Mouse (Mus musculus): Measurements from ENCODE around the gene Rab11b.
A peak's percentile ranks its signal among the peaks of the same experiment; 100 is the strongest.

Gene Rab11b

DNA sequence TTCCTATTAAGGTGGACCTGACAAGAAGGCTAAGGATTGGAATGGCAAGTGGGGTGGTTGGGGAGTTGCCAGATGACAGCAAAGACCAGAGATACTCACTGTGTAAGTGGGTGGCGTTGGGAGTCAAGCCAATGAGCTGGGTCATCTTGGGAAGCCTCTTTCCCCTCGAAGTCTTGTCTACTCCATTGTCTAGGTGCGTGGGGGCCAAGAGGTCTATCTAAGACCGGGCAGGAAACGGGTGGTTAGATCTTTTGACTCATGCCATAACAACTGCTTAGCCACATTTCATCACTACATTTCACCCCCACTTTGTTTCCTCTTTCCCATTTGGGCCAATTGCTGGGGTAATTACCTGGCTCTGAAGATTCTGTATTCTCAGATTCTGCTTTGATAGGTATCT, 20.1 kb upstream of the Rab11b start:
- DNase-seq (ENCODE audit: low read depth, low spot score), result peak; percentile 37
- Histone ChIP-seq H3K36me3 (ENCODE audit: control insufficient read depth, insufficient read depth, low read length, poor library complexity, severe bottlenecking) (no peaks in the 10 kb centered on the region), H3K27me3 (ENCODE audit: control insufficient read depth, insufficient read depth, low read length, poor library complexity, severe bottlenecking) (no peaks in the 10 kb centered on the region)

DNA sequence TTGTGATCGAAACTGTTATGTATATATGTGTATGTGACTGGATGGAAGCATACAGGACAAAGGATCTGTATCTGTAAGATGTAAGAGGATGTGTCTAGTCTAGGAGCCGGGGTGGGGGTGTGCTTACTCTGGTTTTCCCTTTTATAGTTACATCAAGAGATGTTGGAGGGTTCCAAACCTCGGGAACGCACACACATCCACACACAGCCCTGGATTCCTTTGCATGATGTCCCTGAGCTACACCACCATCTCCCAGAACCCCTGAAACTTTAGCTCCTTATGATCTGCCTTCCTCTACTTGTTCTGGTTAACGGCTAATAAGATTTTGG, 19.6 kb upstream of the Rab11b start:
- DNase-seq (ENCODE audit: low read depth, low spot score), result no peak
- Histone ChIP-seq H3K27me3 (ENCODE audit: control insufficient read depth, insufficient read depth, low read length, poor library complexity, severe bottlenecking) (no peaks in the 10 kb centered on the region), H3K36me3 (ENCODE audit: control insufficient read depth, insufficient read depth, low read length, poor library complexity, severe bottlenecking) (no peaks in the 10 kb centered on the region)

DNA sequence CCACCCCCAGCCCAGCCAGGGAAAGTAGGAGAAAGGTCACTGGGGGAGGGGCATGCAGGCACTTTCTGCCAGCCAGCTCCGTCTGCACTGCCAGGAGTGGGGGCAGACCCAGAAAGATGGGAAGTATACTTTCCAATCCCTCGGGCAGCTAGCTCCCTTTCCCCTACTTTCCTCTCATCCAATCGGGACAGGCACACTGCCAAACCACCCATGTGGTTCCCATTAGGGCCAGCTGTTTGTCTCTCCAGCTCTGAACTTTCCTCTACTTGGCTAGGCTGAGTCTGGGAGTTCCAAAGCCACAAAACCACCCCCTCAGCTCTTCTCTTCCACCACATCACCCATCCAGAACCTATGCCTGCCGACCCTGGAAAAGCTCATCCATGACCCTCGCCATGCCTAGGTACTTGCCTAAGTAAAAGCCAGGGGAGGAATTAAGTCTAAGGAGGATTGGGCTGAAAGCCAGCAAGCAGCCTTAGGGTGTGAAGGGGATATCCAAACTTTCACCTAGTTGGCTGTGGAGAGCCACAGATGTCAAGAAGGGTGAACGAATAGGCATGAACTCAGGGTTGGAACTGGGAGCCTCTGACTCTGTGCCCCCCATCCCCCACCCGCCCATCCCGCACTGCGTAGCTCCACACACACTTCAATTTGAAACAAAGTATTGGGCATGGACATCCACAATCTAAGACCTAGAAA, 19.1 kb upstream of the Rab11b start:
- H3K27me3 ChIP-seq (ENCODE audit: control insufficient read depth, insufficient read depth, low read length, poor library complexity, severe bottlenecking), result no peaks in the 10 kb centered on the region
- no peak for DNase-seq (ENCODE audit: low read depth, low spot score)
- H3K36me3 ChIP-seq (ENCODE audit: control insufficient read depth, insufficient read depth, low read length, poor library complexity, severe bottlenecking), result no peaks in the 10 kb centered on the region

DNA sequence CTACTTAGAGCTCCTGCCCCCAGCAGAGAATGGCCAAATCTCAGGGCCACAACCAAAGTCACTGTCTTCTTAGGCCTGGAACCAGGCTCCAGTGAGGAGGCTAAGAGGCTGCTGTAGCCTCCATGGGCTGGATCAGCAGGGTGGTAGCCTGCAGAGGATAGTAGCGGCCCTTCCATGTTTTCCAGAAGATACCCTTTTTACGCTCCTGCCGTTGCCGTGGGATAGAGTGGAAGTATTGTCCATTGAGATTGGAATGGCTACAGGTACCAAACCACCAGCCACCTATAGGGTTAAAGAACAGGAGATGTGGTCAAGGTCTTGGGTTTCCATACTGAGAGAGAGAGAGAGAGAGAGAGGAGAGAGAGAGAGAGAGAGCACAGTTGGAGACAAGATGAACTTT, 15.0 kb upstream of the Rab11b start:
- no peak for DNase-seq (ENCODE audit: low read depth, low spot score)
- H3K36me3 ChIP-seq (ENCODE audit: control insufficient read depth, insufficient read depth, low read length, poor library complexity, severe bottlenecking), result no peaks in the 10 kb centered on the region
- no peaks in the 10 kb centered on the region for H3K27me3 ChIP-seq (ENCODE audit: control insufficient read depth, insufficient read depth, low read length, poor library complexity, severe bottlenecking)

DNA sequence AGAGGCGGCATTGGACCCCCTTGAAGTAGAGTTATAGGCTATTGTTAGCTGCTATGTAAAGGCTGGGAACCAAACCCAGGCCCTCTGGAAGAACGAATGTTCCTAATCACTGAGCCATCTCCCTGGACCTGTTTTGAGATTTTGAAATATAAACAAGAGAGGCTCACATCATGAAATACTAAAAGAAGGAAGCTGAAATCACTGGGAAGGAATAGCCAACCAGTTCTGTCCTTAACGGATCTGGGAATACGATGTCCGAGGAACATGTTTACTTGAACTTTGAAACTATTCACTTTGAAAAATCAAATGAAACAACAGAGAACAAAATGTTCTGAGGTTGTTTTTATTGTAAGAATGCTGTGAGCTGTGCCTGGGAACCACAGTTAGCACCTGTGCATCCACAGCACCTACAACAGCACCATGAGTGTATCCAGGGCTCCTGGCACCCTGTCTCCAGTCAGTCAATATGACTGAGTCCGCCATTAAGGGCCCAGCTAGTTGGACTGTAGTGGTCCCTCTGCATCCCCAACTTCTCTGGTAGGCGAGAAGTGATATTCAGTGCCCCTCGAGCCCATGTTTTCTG, 14.3 kb upstream of the Rab11b start:
- H3K36me3 ChIP-seq (ENCODE audit: control insufficient read depth, insufficient read depth, low read length, poor library complexity, severe bottlenecking), result no peaks in the 10 kb centered on the region
- DNase-seq (ENCODE audit: low read depth, low spot score), result no peak
- H3K27me3 ChIP-seq (ENCODE audit: control insufficient read depth, insufficient read depth, low read length, poor library complexity, severe bottlenecking), result no peaks in the 10 kb centered on the region

DNA sequence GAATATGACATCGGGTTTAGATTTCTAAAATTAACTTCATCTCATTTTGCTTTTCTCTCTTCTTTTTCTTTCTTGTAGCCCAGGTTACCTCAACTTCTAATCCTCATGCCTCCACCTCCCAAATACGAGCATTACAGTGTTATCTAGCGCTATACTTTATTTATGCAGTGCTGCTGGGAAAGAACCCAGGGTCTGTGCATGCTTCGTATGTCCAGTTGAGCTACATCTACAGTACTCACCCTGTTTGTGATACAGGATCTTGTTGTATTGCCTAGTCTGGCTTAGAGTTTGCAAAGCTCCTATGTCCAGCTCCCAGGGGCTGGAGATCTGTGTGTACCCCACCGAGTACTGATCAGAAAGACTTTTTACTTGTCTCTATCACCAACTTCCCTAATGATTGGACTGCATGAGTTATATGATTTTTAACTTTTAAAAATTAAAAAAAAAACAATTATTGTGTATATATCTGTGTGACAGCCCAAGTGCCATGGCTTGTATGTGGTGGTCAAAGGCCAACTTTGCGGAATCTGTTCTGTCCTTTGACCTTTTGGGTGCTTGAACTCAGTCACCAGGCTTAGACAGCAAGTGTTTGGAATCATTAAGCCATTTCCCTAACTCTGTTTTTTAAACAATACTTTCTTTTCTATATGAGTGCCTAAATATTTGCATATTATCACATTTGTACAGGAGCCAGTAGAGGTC, 13.7 kb upstream of the Rab11b start:
- H3K27me3 ChIP-seq (ENCODE audit: control insufficient read depth, insufficient read depth, low read length, poor library complexity, severe bottlenecking), result no peaks in the 10 kb centered on the region
- H3K36me3 ChIP-seq (ENCODE audit: control insufficient read depth, insufficient read depth, low read length, poor library complexity, severe bottlenecking), result no peaks in the 10 kb centered on the region
- no peak for DNase-seq (ENCODE audit: low read depth, low spot score)

DNA sequence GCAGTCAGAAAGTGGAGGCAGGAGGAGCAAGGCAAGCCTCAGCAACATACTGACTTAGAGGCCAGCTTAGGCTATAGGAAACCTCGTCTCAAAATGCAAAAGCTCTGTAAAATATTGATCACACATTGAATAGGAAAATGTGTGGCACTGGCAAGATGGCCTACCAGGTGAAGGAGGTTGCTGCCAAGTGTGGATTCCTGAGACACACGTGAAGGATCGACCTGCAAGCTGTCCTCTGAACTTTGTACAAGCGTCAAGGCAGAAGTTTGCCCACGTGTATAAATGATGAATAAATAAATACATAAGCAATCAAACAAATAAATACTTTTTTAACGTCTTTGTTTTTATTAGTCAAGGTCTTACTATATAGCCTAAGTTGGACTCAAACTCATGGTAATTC, 13.1 kb upstream of the Rab11b start:
- Histone ChIP-seq H3K36me3 (ENCODE audit: control insufficient read depth, insufficient read depth, low read length, poor library complexity, severe bottlenecking) (no peaks in the 10 kb centered on the region), H3K27me3 (ENCODE audit: control insufficient read depth, insufficient read depth, low read length, poor library complexity, severe bottlenecking) (no peaks in the 10 kb centered on the region)
- DNase-seq (ENCODE audit: low read depth, low spot score), result no peak

DNA sequence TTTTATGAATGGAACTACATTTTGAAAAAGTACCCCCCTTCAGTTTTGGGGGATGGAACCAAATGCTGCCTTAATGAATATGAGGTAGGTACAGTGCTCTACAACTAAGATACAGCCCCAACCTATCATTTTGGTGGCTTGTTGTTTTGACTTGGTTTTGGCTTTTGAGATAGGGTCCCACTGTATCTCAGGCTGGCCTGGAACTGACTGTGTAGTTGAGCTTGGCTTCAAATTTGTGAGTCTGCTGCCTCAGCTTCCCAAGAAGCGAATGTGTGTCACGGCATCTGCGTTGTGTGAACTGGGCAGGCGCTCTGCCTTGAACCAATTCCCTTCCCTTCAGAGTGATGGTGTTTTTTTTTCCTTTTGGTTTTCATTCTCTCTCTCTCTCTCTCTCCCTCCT, 11.3 kb upstream of the Rab11b start:
- DNase-seq (ENCODE audit: low read depth, low spot score), result no peak
- H3K36me3 ChIP-seq (ENCODE audit: control insufficient read depth, insufficient read depth, low read length, poor library complexity, severe bottlenecking), result no peaks in the 10 kb centered on the region
- H3K27me3 ChIP-seq (ENCODE audit: control insufficient read depth, insufficient read depth, low read length, poor library complexity, severe bottlenecking), result no peaks in the 10 kb centered on the region

DNA sequence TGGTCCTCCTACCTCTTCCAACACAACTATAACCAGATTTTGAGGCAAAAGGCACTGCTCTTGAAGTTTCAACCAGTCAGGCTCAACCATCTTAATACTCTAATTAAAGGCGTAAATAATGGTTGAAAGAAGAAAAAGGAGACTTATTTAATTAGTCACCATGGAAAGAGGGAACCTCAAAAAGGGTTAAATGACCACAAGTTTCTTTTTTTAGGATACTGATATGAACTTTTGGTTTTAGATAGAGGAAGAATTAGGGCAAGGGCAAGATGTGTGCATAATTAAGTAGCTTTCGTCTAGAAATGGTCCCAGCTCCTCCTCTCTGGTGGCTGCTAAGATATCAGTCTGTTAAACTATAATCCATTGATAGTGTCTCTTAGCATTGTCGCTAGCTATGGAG, 6.1 kb upstream of the Rab11b start:
- no peaks in the 10 kb centered on the region for H3K27me3 ChIP-seq (ENCODE audit: control insufficient read depth, insufficient read depth, low read length, poor library complexity, severe bottlenecking)
- no peak for DNase-seq (ENCODE audit: low read depth, low spot score)
- H3K36me3 ChIP-seq (ENCODE audit: control insufficient read depth, insufficient read depth, low read length, poor library complexity, severe bottlenecking), result no peaks in the 10 kb centered on the region

DNA sequence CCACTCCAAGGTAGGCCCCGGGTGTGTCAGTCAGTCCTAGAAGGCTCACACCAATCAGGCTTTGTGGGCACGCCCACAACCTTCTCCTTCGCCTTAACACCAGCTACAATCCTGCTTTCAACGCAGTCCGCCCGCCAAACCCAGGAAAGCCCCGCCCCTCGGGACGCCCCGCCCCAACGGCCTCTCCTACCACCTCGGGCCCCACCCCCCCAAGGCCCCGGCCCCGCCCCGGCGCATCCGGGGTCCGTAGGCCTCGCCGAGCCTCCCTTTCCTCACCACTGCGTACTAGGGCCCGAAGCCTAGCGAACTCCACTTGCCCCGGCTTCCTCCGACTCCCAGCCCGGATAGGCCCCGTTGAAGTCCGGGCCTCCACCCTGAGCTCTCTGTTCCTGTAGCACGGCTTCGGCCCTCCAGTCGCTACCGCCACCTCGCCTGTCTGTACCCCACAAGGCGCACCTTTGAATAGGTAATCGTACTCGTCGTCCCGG, 519 bp downstream of the Rab11b start:
- no peaks in the 10 kb centered on the region for H3K36me3 ChIP-seq (ENCODE audit: control insufficient read depth, insufficient read depth, low read length, poor library complexity, severe bottlenecking)
- H3K27me3 ChIP-seq (ENCODE audit: control insufficient read depth, insufficient read depth, low read length, poor library complexity, severe bottlenecking), result no peaks in the 10 kb centered on the region
- peak; percentile 81 for DNase-seq (ENCODE audit: low read depth, low spot score)

DNA sequence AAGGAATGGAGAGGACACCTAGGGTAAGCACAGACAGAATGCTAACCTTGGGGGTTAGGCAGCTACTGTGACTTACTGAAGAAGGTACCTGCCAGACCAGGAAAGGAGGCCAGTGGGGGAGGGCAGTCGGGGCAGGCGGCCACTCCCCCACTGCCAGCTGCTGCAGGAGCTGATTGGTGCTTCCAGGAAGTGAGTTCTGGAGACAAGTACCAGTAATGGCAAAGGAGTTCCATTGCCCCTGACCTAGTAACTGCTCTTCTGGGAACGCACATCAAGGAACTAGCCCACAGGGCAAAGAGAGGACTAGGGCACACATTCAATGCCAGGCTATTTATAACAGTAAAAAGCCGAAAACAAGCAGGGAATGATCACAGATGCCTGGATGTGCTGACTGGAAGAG, 3.1 kb downstream of the Rab11b start:
- Histone ChIP-seq H3K27me3 (ENCODE audit: control insufficient read depth, insufficient read depth, low read length, poor library complexity, severe bottlenecking) (no peaks in the 10 kb centered on the region), H3K36me3 (ENCODE audit: control insufficient read depth, insufficient read depth, low read length, poor library complexity, severe bottlenecking) (no peaks in the 10 kb centered on the region; the same call in 1 of the 2 replicates)
- DNase-seq (ENCODE audit: low read depth, low spot score), result no peak

DNA sequence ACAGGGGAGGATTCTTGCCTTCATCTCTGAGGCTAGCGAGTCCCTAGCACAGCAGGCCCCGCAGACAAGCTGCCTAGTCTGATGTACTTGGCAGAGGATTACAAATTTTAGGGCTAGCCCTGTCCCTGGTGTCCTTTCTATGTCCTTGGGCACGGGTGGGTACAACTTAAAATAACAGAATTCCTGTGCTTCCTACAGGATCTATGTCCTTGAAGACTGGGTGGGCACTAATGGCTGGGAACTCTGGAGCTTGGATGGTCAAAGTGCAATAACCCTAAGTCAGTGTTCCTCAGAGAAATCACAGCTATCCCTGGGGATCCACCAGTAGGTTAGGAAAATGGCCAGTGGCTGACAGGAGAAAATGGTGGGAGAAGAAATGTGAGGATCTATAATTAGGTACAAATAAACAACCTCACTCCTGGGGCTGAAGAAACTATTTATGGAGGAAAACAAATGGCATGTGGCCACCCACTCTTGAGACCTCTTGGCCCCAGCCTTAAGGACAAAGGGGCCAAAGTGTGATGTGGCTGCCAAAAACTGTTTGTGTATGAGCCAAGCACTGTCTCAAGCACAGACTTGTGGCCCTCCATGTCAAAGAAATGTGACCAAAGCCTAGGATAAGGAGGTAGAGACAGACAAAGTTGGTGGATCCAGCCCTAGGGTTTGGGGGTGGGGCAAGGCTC, 4.1 kb downstream of the Rab11b start:
- no peak for DNase-seq (ENCODE audit: low read depth, low spot score)
- Histone ChIP-seq H3K27me3 (ENCODE audit: control insufficient read depth, insufficient read depth, low read length, poor library complexity, severe bottlenecking) (no peaks in the 10 kb centered on the region), H3K36me3 (ENCODE audit: control insufficient read depth, insufficient read depth, low read length, poor library complexity, severe bottlenecking) (no peaks in the 10 kb centered on the region; the same call in 1 of the 2 replicates)

DNA sequence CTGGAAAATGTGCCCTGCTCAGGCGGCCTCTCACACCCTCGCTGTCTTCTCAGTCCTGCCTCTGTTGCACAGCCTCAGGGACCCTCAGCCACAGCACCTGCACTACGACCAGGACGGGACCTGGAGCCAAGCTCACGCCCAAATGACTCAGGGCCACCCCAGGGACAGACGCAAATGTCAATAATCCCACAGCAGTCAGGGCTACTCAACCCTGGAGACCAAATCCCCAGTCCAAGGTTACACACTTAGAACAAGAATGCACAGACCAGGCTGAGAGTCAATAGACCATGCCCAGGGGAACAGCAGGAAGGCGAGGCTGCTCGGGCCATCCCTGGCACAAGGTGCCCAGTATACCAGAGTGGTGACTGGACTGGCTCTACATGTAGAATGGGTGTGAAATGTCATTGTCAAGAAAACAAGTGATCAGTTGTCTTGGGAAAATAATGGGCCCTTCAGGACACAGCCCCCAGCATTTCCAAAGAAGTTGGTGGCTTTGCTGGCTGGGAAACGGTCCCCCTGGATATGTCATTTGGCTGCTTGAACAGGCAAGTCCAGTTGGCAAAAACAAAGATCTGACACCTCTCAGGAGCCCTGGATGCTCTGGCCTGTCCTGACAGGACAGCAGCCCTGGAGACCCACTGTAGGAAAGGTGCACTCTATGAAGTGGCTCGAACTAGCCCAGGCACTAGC, 4.8 kb downstream of the Rab11b start:
- DNase-seq (ENCODE audit: low read depth, low spot score), result no peak
- H3K36me3 ChIP-seq (ENCODE audit: control insufficient read depth, insufficient read depth, low read length, poor library complexity, severe bottlenecking), result no peaks in the 10 kb centered on the region; the same call in 1 of the 2 replicates
- H3K27me3 ChIP-seq (ENCODE audit: control insufficient read depth, insufficient read depth, low read length, poor library complexity, severe bottlenecking), result no peaks in the 10 kb centered on the region

DNA sequence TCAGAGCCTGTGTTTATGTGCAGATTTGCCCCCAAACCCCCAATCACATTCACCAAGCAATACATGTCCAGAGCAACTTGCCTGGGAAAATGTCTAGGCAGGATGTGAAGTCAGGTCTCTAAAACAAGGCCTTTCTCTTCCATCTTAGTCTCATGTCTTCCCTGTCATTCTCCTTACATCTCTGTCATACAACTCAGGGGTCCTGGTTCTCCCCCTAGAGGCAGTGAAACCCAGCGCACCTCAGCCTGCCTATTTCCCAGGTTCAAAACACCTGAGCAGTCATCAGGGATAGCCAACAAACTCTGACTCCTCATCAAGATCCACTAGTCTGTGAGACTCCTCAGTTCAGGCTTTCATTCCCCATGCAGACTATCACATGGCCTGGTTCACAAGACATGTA, 5.7 kb downstream of the Rab11b start:
- Histone ChIP-seq H3K36me3 (ENCODE audit: control insufficient read depth, insufficient read depth, low read length, poor library complexity, severe bottlenecking) (no peaks in the 10 kb centered on the region; the same call in 1 of the 2 replicates), H3K27me3 (ENCODE audit: control insufficient read depth, insufficient read depth, low read length, poor library complexity, severe bottlenecking) (no peaks in the 10 kb centered on the region)
- peak; percentile 23 for DNase-seq (ENCODE audit: low read depth, low spot score)

Data from splenic B cell, adult 2 months (primary cell).